Mouse (Mus musculus) heart, postnatal 0 days (tissue): Measurements from ENCODE around the gene Tmed10.

Experiments used
- CTCF ChIP-seq: IDR thresholded peaks from 2 replicates; pipeline ENCODE4 v1.5.1; 2016; ENCODE audit warnings: antibody characterized with exemption, control low read depth, low read depth
- EP300 ChIP-seq: IDR thresholded peaks from 2 replicates; pipeline ENCODE4 v1.6.1; 2016; ENCODE audit warnings: antibody characterized with exemption, low read depth

GRCm38 (mm10) chr12:85345559-85345958 lies 29.1 kb downstream of the Tmed10 start:
- TF ChIP-seq CTCF (no peak), EP300 (no peak)
